Mouse (Mus musculus): ENCODE results near the gene Aida. TPM values are rescaled to one million over a fixed set of nuclear protein-coding genes. Genes with fewer than 3 reads are reported as not detected.

Gene Aida
- total RNA-seq, 2 experiments from 2014 or later, result 41.3 to 51.6 TPM

Other genes starting within 250 kb of the Aida start
- 10 to 100 TPM; 10.2 to 14.9 TPM for gene Disp1, start 75.1 kb upstream of the Aida start, total RNA-seq (2021)
- 10 to 100 TPM; 45.0 to 46.0 TPM for gene Brox, start 679 bp downstream of the Aida start, total RNA-seq (2021)
- gene Mia3, start 73.0 kb downstream of the Aida start, total RNA-seq (2021), result 100 to 1,000 TPM; 134 to 148 TPM
- gene Taf1a, start 92.4 kb downstream of the Aida start, total RNA-seq (2021), result 10 to 100 TPM; 12.7 to 13.3 TPM
- gene Hhipl2, start 121.6 kb downstream of the Aida start, total RNA-seq (2021), result not detected